Comparison of ENCODE assay signal across 8 mouse cellular contexts in genomic region chr8:70672325-70673078, GRCm38 (mm10). TPM values are rescaled to one million over a fixed set of nuclear protein-coding genes. Genes with fewer than 3 reads are reported as not detected.
DNase-seq lines count a peak whose midpoint lies in the region; ATAC-seq and TF ChIP-seq lines count a peak whose summit lies in the region.

No protein-coding gene starts in this region.

- H3K4me1 ChIP-seq in embryonic facial prominence, embryonic 10.5 days: peaks cover 33% of the 10 kb centered on the region
- peaks cover 20% of the 10 kb centered on the region for H3K4me1 ChIP-seq in intestine, embryonic 16.5 days (ENCODE audit: control insufficient read depth, insufficient read depth, low read length)
- H3K4me1 ChIP-seq in neural tube, embryonic 14.5 days (ENCODE audit: control insufficient read depth, insufficient read depth, low read length): peaks cover 15% of the 10 kb centered on the region

- H3K9ac ChIP-seq in intestine, embryonic 16.5 days (ENCODE audit: low read depth, low read length): peak overlapping the region; percentile 68
- peak overlapping the region; percentile 54 for H3K9ac ChIP-seq in neural tube, embryonic 14.5 days (replicated peaks; ENCODE audit: low read depth, low read length)

- 40% methylated on average over 19 of the region's 19 CpGs for WGBS in embryonic facial prominence, embryonic 10.5 days
- 37% methylated on average over 19 of the region's 19 CpGs for WGBS in intestine, embryonic 16.5 days
- WGBS in neural tube, embryonic 14.5 days: 39% methylated on average over 19 of the region's 19 CpGs

- H3K27me3 ChIP-seq in embryonic facial prominence, embryonic 10.5 days (replicated peaks; ENCODE audit: low read depth, poor library complexity, severe bottlenecking): no peaks in the 10 kb centered on the region
- H3K27me3 ChIP-seq in intestine, embryonic 16.5 days (replicated peaks; ENCODE audit: control insufficient read depth, insufficient read depth, low read length): no peaks in the 10 kb centered on the region
- no peaks in the 10 kb centered on the region for H3K27me3 ChIP-seq in neural tube, embryonic 14.5 days (ENCODE audit: control insufficient read depth, insufficient read depth, low read length)

- H3K36me3 ChIP-seq in embryonic facial prominence, embryonic 10.5 days (replicated peaks): peaks cover 14% of the 10 kb centered on the region
- H3K36me3 ChIP-seq in intestine, embryonic 16.5 days (ENCODE audit: control insufficient read depth, insufficient read depth, low read length): peaks cover 3% of the 10 kb centered on the region; the same call in 1 of the 2 replicates
- H3K36me3 ChIP-seq in neural tube, embryonic 14.5 days (ENCODE audit: control insufficient read depth, insufficient read depth, low read length): no peaks in the 10 kb centered on the region

- peak overlapping the region; percentile 88 for H3K27ac ChIP-seq in left cerebral cortex, adult 2 months
- H3K27ac ChIP-seq in embryonic facial prominence, embryonic 10.5 days (replicated peaks): peak overlapping the region; percentile 95
- peak overlapping the region; percentile 73; the same call in 1 of the 2 replicates for H3K27ac ChIP-seq in intestine, embryonic 16.5 days (ENCODE audit: low read length)
- H3K27ac ChIP-seq in neural tube, embryonic 14.5 days (ENCODE audit: low read depth, low read length): peak overlapping the region; percentile 97

- peak overlapping the region; percentile 92 for H3K4me3 ChIP-seq in left cerebral cortex, adult 2 months
- peak overlapping the region; percentile 67 for H3K4me3 ChIP-seq in embryonic facial prominence, embryonic 10.5 days
- peak overlapping the region; percentile 41 for H3K4me3 ChIP-seq in intestine, embryonic 16.5 days (ENCODE audit: low read length)
- H3K4me3 ChIP-seq in neural tube, embryonic 14.5 days (ENCODE audit: low read depth, low read length): peak overlapping the region; percentile 53

- no peak for DNase-seq in left cerebral cortex, adult 2 months (ENCODE audit: extremely low spot score in 1 of 2, low spot score in 2 of 2)
- no peak for DNase-seq in left cerebral cortex, postnatal 36 days (ENCODE audit: low spot score in 2 of 2)
- no peak for DNase-seq in embryonic facial prominence, embryonic 10.5 days (ENCODE audit: low spot score)
- DNase-seq in frontal cortex, adult 2 months (ENCODE audit: extremely low spot score in 1 of 2, low spot score in 1 of 2): no peak
- DNase-seq in left cerebral cortex, adult 11 months (ENCODE audit: low spot score): no peak
- DNase-seq in right cerebral cortex, postnatal 4 days: no peak

- peak overlapping the region; percentile 55 for H3K4me2 ChIP-seq in intestine, embryonic 16.5 days (ENCODE audit: low read depth, low read length)
- H3K4me2 ChIP-seq in neural tube, embryonic 14.5 days (ENCODE audit: low read depth, low read length): peak overlapping the region; percentile 39

- intact Hi-C loops in left cerebral cortex, adult 2 months (cut with DNase I): loop anchor here (1.0 kb wide), 1 partner anchor 28 kb away; no protein-coding TSS in a partner anchor
- intact Hi-C loops in left cerebral cortex, postnatal 36 days (cut with DNase I): loop anchor here (1.0 kb wide), 1 partner anchor 26 kb away; the partner anchor contains the start of gene Jund

- TF ChIP-seq CTCF in left cerebral cortex, adult 2 months (IDR thresholded peaks at IDR 0.05): peak; percentile 3; the same call in 1 of the 2 replicates

- ATAC-seq in intestine, embryonic 16.5 days: peak; percentile 15; the same call in 1 of the 2 replicates
- ATAC-seq in neural tube, embryonic 14.5 days (ENCODE audit: low read depth): no peak

- H3K9me3 ChIP-seq in embryonic facial prominence, embryonic 10.5 days: 0 out of 2 replicates have a peak, but pooled peaks cover 4% of the 10 kb centered on the region
- no peaks in the 10 kb centered on the region for H3K9me3 ChIP-seq in intestine, embryonic 16.5 days (ENCODE audit: control insufficient read depth, low read length)
- H3K9me3 ChIP-seq in neural tube, embryonic 14.5 days (ENCODE audit: control insufficient read depth, low read length): no peaks in the 10 kb centered on the region

RNA-seq across cellular contexts. Expression of gene Lsm4, which starts 0.5 kb away (rescaled TPM):
- total RNA-seq in left cerebral cortex, adult 2 months (2021): 10 to 100 TPM; 62.1 to 62.9 TPM
- total RNA-seq in left cerebral cortex, postnatal 36 days (2021): 10 to 100 TPM; 59.1 to 69.8 TPM
- polyA plus RNA-seq in embryonic facial prominence, embryonic 10.5 days (2016; fragmentation: Nextera tagmentation; extraction: Ambion mirVana): 347 and 351 TPM in 2 replicates
- polyA plus RNA-seq in intestine, embryonic 16.5 days (2015; fragmentation: Nextera tagmentation; extraction: Ambion mirVana): 228 and 246 TPM in 2 replicates
- polyA plus RNA-seq in neural tube, embryonic 14.5 days (2014; fragmentation: Nextera tagmentation; extraction: Ambion mirVana): 193 and 194 TPM in 2 replicates
- polyA plus RNA-seq in frontal cortex, adult 2 months (2012; rRNA removed): 113 and 128 TPM in 2 replicates

RNA-seq across cellular contexts. Expression of gene Pgpep1, which starts 12.3 kb away (rescaled TPM):
- total RNA-seq in left cerebral cortex, adult 2 months (2021): 10 to 100 TPM; 15.5 to 17.5 TPM
- total RNA-seq in left cerebral cortex, postnatal 36 days (2021): 10 to 100 TPM; 11.6 to 17.2 TPM
- polyA plus RNA-seq in embryonic facial prominence, embryonic 10.5 days (2016; fragmentation: Nextera tagmentation; extraction: Ambion mirVana): 51.8 and 52.7 TPM in 2 replicates
- 88.3 and 101 TPM in 2 replicates for polyA plus RNA-seq in intestine, embryonic 16.5 days (2015; fragmentation: Nextera tagmentation; extraction: Ambion mirVana)
- polyA plus RNA-seq in neural tube, embryonic 14.5 days (2014; fragmentation: Nextera tagmentation; extraction: Ambion mirVana): 74.5 and 85.2 TPM in 2 replicates
- 17.2 and 25.8 TPM in 2 replicates for polyA plus RNA-seq in frontal cortex, adult 2 months (2012; rRNA removed)

RNA-seq across cellular contexts. Expression of gene Jund, which starts 26.2 kb away (rescaled TPM):
- total RNA-seq in left cerebral cortex, adult 2 months (2021): 100 to 1,000 TPM; 247 to 264 TPM
- 100 to 1,000 TPM; 219 to 272 TPM for total RNA-seq in left cerebral cortex, postnatal 36 days (2021)
- polyA plus RNA-seq in embryonic facial prominence, embryonic 10.5 days (2016; fragmentation: Nextera tagmentation; extraction: Ambion mirVana): 58.7 and 61.7 TPM in 2 replicates
- 37.3 and 52.2 TPM in 2 replicates for polyA plus RNA-seq in intestine, embryonic 16.5 days (2015; fragmentation: Nextera tagmentation; extraction: Ambion mirVana)
- 115 and 119 TPM in 2 replicates for polyA plus RNA-seq in neural tube, embryonic 14.5 days (2014; fragmentation: Nextera tagmentation; extraction: Ambion mirVana)
- polyA plus RNA-seq in frontal cortex, adult 2 months (2012; rRNA removed): 226 and 228 TPM in 2 replicates

RNA-seq across cellular contexts. Expression of gene Iqcn, which starts 30.8 kb away (rescaled TPM):
- total RNA-seq in left cerebral cortex, adult 2 months (2021): under 1 TPM; 0.16 to 0.21 TPM
- under 1 TPM; 0.10 to 0.34 TPM for total RNA-seq in left cerebral cortex, postnatal 36 days (2021)
- polyA plus RNA-seq in embryonic facial prominence, embryonic 10.5 days (2016; fragmentation: Nextera tagmentation; extraction: Ambion mirVana): 0.05 TPM in 1 of 2 replicates, not detected in the other
- polyA plus RNA-seq in intestine, embryonic 16.5 days (2015; fragmentation: Nextera tagmentation; extraction: Ambion mirVana): not detected in 2 replicates
- 0.13 TPM in 1 of 2 replicates, not detected in the other for polyA plus RNA-seq in neural tube, embryonic 14.5 days (2014; fragmentation: Nextera tagmentation; extraction: Ambion mirVana)
- 0.32 and 0.40 TPM in 2 replicates for polyA plus RNA-seq in frontal cortex, adult 2 months (2012; rRNA removed)

RNA-seq across cellular contexts. Expression of gene Gdf15, which starts 40.2 kb away (rescaled TPM):
- not detected for total RNA-seq in left cerebral cortex, adult 2 months (2021)
- not detected for total RNA-seq in left cerebral cortex, postnatal 36 days (2021)
- 0.14 TPM in 1 of 2 replicates, not detected in the other for polyA plus RNA-seq in embryonic facial prominence, embryonic 10.5 days (2016; fragmentation: Nextera tagmentation; extraction: Ambion mirVana)
- 3.6 and 3.7 TPM in 2 replicates for polyA plus RNA-seq in intestine, embryonic 16.5 days (2015; fragmentation: Nextera tagmentation; extraction: Ambion mirVana)
- polyA plus RNA-seq in neural tube, embryonic 14.5 days (2014; fragmentation: Nextera tagmentation; extraction: Ambion mirVana): 0.54 TPM in 1 of 2 replicates, not detected in the other
- polyA plus RNA-seq in frontal cortex, adult 2 months (2012; rRNA removed): 0.15 and 0.20 TPM in 2 replicates

Comparison
In these comparisons a context has a peak if more than half of its experiments do, and no peak if none do; other contexts are left out.
1. H3K4me3 ChIP-seq: peak in every context shown above with its lines; median percentile 92 in left cerebral cortex, adult 2 months; 67 in embryonic facial prominence, embryonic 10.5 days; 53 in neural tube, embryonic 14.5 days; 41 in intestine, embryonic 16.5 days.